Mouse (Mus musculus) embryonic facial prominence, embryonic 12.5 days (tissue): ENCODE measurements at regions not wholly inside any gene's neighbourhood (a gene's known extent, or its start where the extent isn't known, plus 50 kb on each side); places are given as distances from the start of the nearest gene placed in this dataset. TPM values are rescaled to one million over a fixed set of nuclear protein-coding genes. Genes with fewer than 3 reads are reported as not detected.

ENCODE experiments used
- microRNA-seq: library from miRNA; unstranded; fragments of <30 nt; microRNA quantifications from one replicate; pipeline ENCODE4, GENCODE M21; 2017

Small RNAs in the stretch of these regions (microRNA-seq; reads per million reads assigned to microRNA genes)
- gene Gm26052 = not detected
